Mouse (Mus musculus): ENCODE measurements around the gene Rbms3.

GRCm38 (mm10) chr9:117154590-117154989, 475.1 kb downstream of the Rbms3 start:
- TF ChIP-seq EP300 (IDR thresholded peaks at IDR 0.05) (no peak), CTCF (IDR thresholded peaks at IDR 0.05) (no peak)
